Mouse (Mus musculus) stomach, postnatal 0 days (tissue): Measurements from ENCODE around the gene Mtcp1.

ENCODE experiments used
- CTCF ChIP-seq: IDR thresholded peaks from 2 replicates; pipeline ENCODE4 v1.5.1; 2016; ENCODE audit warnings: antibody characterized with exemption, low read depth, mild to moderate bottlenecking, moderate library complexity
- EP300 ChIP-seq: optimal IDR thresholded peaks from 2 replicates; pipeline ENCODE3; 2016; ENCODE audit warnings: antibody characterized with exemption

- TF ChIP-seq EP300 (no peak), CTCF (no peak)
These were observed 39.6 kb downstream of the Mtcp1 start for GRCm38 (mm10) chrX:75376815-75377214.
